Mouse (Mus musculus): Measurements from ENCODE around the gene Podxl2.

Gene Podxl2

DNA sequence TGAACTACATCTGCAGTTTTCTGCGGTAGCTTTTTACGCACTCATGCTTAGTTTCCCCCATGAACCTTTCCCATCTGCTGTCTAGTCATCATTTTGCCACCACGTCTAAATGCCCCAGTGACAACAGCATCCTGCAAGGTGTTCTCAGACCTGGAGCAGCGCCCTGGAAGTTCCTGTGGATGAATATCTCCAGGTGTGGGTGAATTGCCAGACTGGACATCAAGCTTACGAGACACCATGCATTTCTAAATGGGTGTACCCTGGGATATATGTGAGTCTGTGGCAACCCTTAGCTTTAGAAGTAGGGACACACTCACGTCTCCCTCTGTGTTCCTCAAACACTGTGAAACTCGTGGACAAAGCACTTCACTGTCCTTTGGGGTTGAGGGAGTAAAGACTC lies 74.7 kb downstream of the Podxl2 start:
- no peak for DNase-seq (ENCODE audit: low read depth)

DNA sequence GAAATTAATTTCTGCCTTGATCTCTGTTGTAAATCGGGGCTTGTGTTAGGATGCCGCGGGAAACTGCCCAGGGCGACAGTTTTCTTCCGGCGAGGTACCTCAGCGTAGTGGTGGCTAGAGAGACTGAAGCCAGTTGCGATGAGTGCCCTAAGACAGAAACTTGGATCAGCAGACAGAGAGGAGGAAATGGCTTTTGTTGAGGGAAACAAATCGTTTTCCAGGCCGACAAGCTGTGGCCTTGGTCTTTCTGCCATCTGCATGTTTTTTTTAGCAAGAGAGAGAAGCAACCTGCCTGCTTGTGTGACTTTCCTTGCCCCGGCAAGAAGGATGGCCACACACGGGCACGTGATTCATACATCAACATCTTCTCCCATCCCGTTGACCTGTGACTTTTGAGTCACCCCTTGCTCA lies 80.3 kb downstream of the Podxl2 start:
- DNase-seq (ENCODE audit: low read depth): no peak

DNA sequence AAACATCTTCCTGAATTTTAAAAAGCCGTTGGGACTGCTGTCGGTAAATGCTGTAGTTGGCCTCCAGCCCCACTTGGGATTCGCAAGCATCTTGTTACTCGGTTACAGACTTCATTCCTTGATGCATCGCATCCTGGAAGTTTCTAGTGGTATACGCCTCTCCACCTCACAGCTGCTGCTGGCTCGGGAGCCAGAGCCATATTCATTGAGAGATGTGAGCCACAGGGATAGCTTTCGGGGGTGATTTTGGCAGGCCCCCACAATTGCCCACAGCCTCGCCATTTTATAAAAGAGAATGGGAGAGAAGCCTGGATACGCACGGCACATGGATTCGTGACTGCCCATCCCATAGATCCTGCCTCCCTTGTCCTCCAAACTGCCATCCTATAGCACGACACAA lies 81.0 kb downstream of the Podxl2 start:
- DNase-seq (ENCODE audit: low read depth): no peak

DNA sequence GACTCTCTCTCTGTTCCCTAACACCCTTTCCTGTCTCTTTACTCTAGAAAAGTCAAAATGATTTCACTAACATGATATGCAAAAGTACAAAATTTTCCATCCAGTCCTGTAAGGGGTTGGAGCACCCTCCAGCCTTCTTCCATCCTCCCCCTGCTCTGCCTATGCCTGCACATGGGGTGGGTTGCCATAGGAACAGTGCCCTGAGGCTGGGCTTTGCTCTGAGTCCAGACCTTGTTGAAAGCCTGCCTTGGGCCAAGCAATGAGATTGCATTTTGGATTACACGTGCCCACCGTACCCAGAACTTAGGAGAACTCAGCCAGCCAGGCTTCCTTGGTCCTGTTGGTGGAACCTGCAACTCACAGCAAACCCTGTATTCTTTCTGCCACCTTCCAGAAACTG lies 81.6 kb downstream of the Podxl2 start:
- DNase-seq (ENCODE audit: low read depth): no peak
